Comparison of ENCODE assay signal across 20 mouse cellular contexts in genomic region chr9:16441930-16442329, GRCm38 (mm10). TPM values are rescaled to one million over a fixed set of nuclear protein-coding genes. Genes with fewer than 3 reads are reported as not detected.
DNase-seq lines count a peak whose midpoint lies in the region; ATAC-seq and TF ChIP-seq lines count a peak whose summit lies in the region.
"Had no signal": no experiment of that assay in that cellular context is flagged by ENCODE, and none has a peak within 500 bp of the region (broad histone marks: within the 10 kb centered on the region; RNA-seq: fewer than 3 reads in every experiment).

No protein-coding gene starts in this region.

- no peak overlapping the region for H3K27ac ChIP-seq in lung, embryonic 14.5 days (ENCODE audit: low read depth)
- H3K27ac ChIP-seq in heart, embryonic 12.5 days (ENCODE audit: poor library complexity, severe bottlenecking), result peak overlapping the region; percentile 8; the same call in 1 of the 2 replicates
- H3K27ac ChIP-seq: embryonic facial prominence, embryonic 13.5 days; liver, embryonic 12.5 days had no signal

- DNase-seq in frontal cortex, postnatal 14 days (ENCODE audit: low spot score in 2 of 2), result no peak
- peak; percentile 12 for DNase-seq in lung, embryonic 14.5 days
- DNase-seq in lung, postnatal 10 days, result no peak
- DNase-seq in heart, postnatal 4 days, result peak; percentile 18
- no peak for DNase-seq in thymus, postnatal 36 days
- no peak for DNase-seq in embryo, embryonic 11 days
- DNase-seq: cerebellum, adult 8-10 months; gastrocnemius, postnatal 25 days; kidney, adult 9 months; kidney, postnatal 4 days; lung, adult 2 months; lung, postnatal 4 days; spleen, adult 18-20 months; thymus, postnatal 25 days had no signal

- H3K4me3 ChIP-seq in lung, embryonic 14.5 days (ENCODE audit: low read depth, low read length), result no peak overlapping the region
- no peak overlapping the region for H3K4me3 ChIP-seq in heart, embryonic 12.5 days
- H3K4me3 ChIP-seq: embryonic facial prominence, embryonic 13.5 days; liver, embryonic 12.5 days had no signal

- no peak overlapping the region for H3K4me2 ChIP-seq in lung, embryonic 14.5 days
- H3K4me2 ChIP-seq in heart, embryonic 12.5 days, result peak overlapping the region; percentile 36
- H3K4me2 ChIP-seq: embryonic facial prominence, embryonic 13.5 days; liver, embryonic 12.5 days had no signal

- no peak for TF ChIP-seq CTCF in lung, embryonic 14.5 days (IDR thresholded peaks at IDR 0.05; ENCODE audit: low read depth)

- 62% methylated on average over 4 of the region's 4 CpGs for WGBS in lung, embryonic 14.5 days
- 36% methylated on average over 4 of the region's 4 CpGs for WGBS in heart, embryonic 12.5 days

- no peak overlapping the region for H3K9ac ChIP-seq in lung, embryonic 14.5 days
- H3K9ac ChIP-seq in heart, embryonic 12.5 days, result no peak overlapping the region
- H3K9ac ChIP-seq: embryonic facial prominence, embryonic 13.5 days; liver, embryonic 12.5 days had no signal

- no peaks in the 10 kb centered on the region for H3K4me1 ChIP-seq in lung, embryonic 14.5 days (ENCODE audit: insufficient read depth)
- peaks cover 24% of the 10 kb centered on the region for H3K4me1 ChIP-seq in heart, embryonic 12.5 days (replicated peaks)
- H3K4me1 ChIP-seq: embryonic facial prominence, embryonic 13.5 days; liver, embryonic 12.5 days had no signal

- H3K9me3 ChIP-seq in lung, embryonic 14.5 days (ENCODE audit: low read depth, low read length), result no peaks in the 10 kb centered on the region
- no peaks in the 10 kb centered on the region for H3K9me3 ChIP-seq in heart, embryonic 12.5 days (replicated peaks)
- H3K9me3 ChIP-seq: embryonic facial prominence, embryonic 13.5 days; liver, embryonic 12.5 days had no signal

- ATAC-seq in frontal cortex, adult (ENCODE audit: low TSS enrichment), result 0 out of 2 replicates have a peak, but pooled peaks have one; percentile 38
- no peak for ATAC-seq in lung, embryonic 14.5 days (ENCODE audit: insufficient read depth)
- no peak for ATAC-seq in heart, embryonic 12.5 days (ENCODE audit: insufficient number of reproducible peaks, low FRiP score)
- ATAC-seq: forebrain, embryonic 14.5 days; liver, embryonic 12.5 days had no signal

- H3K36me3 ChIP-seq in lung, embryonic 14.5 days (ENCODE audit: insufficient read depth), result no peaks in the 10 kb centered on the region
- H3K36me3 ChIP-seq in heart, embryonic 12.5 days, result no peaks in the 10 kb centered on the region
- H3K36me3 ChIP-seq: embryonic facial prominence, embryonic 13.5 days; liver, embryonic 12.5 days had no signal

- H3K27me3 ChIP-seq in lung, embryonic 14.5 days (ENCODE audit: insufficient read depth, low read length), result no peaks in the 10 kb centered on the region
- H3K27me3 ChIP-seq in heart, embryonic 12.5 days (replicated peaks), result no peaks in the 10 kb centered on the region
- H3K27me3 ChIP-seq: CH12.LX; embryonic facial prominence, embryonic 13.5 days; liver, embryonic 12.5 days had no signal

RNA-seq across cellular contexts. Expression of gene Fat3, which starts 59.2 kb away (rescaled TPM):
- 1.2 TPM in 2 replicates for polyA plus RNA-seq in lung, embryonic 14.5 days (2014; fragmentation: Nextera tagmentation; extraction: Ambion mirVana)
- polyA plus RNA-seq in heart, embryonic 12.5 days (2016; fragmentation: Nextera tagmentation; extraction: Ambion mirVana), result 1.5 and 1.8 TPM in 2 replicates
- 1 to 10 TPM; 3.0 to 3.7 TPM for total RNA-seq in heart, postnatal 4 days (2021)

Comparison
In these comparisons a context has a peak if more than half of its experiments do, and no peak if none do; other contexts are left out.
1. DNase-seq: peak in lung, embryonic 14.5 days (single experiment) and heart, postnatal 4 days (single experiment); none in frontal cortex, postnatal 14 days (0 of 2), lung, postnatal 10 days (single experiment), thymus, postnatal 36 days (0 of 2) and embryo, embryonic 11 days (single experiment).